Mouse (Mus musculus) hindbrain, embryonic 16.5 days (tissue): Measurements from ENCODE around the gene Cables2. TPM values are rescaled to one million over a fixed set of nuclear protein-coding genes. Genes with fewer than 3 reads are reported as not detected.

ENCODE experiments used
- ATAC-seq: fragments of 200-750 bp; cut with Nextera tagmentation; 2 replicates; pipeline ENCODE4 v1.8.0; 2017; ENCODE audit warnings: moderate TSS enrichment, moderate library complexity
- H3K27ac ChIP-seq: fragments of 300-500 bp; sonication (generic); 2 replicates; pipeline ENCODE4 v1.5.1; 2014; ENCODE audit warnings: low read depth, mild to moderate bottlenecking, control low read depth, low read length, moderate library complexity
- H3K27me3 ChIP-seq: fragments of 300-500 bp; sonication (generic); replicated peaks from 2 replicates; pipeline ENCODE4 v1.6.1; 2014; ENCODE audit warnings: low read length; ENCODE audit not compliant: control insufficient read depth, insufficient read depth
- H3K36me3 ChIP-seq: fragments of 300-500 bp; sonication (generic); 2 replicates; pipeline ENCODE4 v1.6.1; 2014; ENCODE audit warnings: mild to moderate bottlenecking, low read length, moderate library complexity, mixed read lengths; ENCODE audit not compliant: control insufficient read depth, insufficient read depth
- H3K4me1 ChIP-seq: fragments of 300-500 bp; sonication (generic); 2 replicates; pipeline ENCODE4 v1.6.1; 2014; ENCODE audit warnings: low read depth, low read length; ENCODE audit not compliant: control insufficient read depth, insufficient read depth
- H3K4me2 ChIP-seq: fragments of 300-500 bp; sonication (generic); 2 replicates; pipeline ENCODE4 v1.6.1; 2014; ENCODE audit warnings: mild to moderate bottlenecking, low read length, control low read depth, moderate library complexity
- H3K4me3 ChIP-seq: fragments of 300-500 bp; sonication (generic); 2 replicates; pipeline ENCODE4 v1.5.1; 2014; ENCODE audit warnings: mild to moderate bottlenecking, low read length, control low read depth, moderate library complexity
- H3K9ac ChIP-seq: fragments of 300-500 bp; sonication (generic); 2 replicates; pipeline ENCODE4 v1.6.1; 2014; ENCODE audit warnings: low read depth, mild to moderate bottlenecking, control low read depth, low read length, moderate library complexity
- H3K9me3 ChIP-seq: fragments of 300-500 bp; sonication (generic); 2 replicates; pipeline ENCODE4 v1.6.1; 2014; ENCODE audit warnings: mild to moderate bottlenecking, low read length, moderate library complexity; ENCODE audit not compliant: control insufficient read depth
- WGBS: fragments of 180-500 bp; shearing (Covaris S2); extraction: QIAGEN DNeasy Blood & Tissue Kit; methylation state at CpG from one replicate; pipeline ENCODE4 v1.1.7; 2014; 5-methylcytosine and 5-hydroxymethylcytosine counted together
- polyA plus RNA-seq: library from polyadenylated mRNA; unstranded; fragments of >200 nt; fragmentation: Nextera tagmentation; extraction: Ambion mirVana; gene quantifications from 2 replicates; pipeline ENCODE4 v1.2.1, GENCODE M21; 2015

Gene Cables2
- polyA plus RNA-seq, 1 experiment from 2014 or later: 11.1 TPM

GRCm38 (mm10) chr2:180306009-180306408 lies 32.7 kb upstream of the Cables2 start:
- Histone ChIP-seq H3K9me3 (no peaks in the 10 kb centered on the region; the same call in 1 of the 2 replicates), H3K4me2 (no peak overlapping the region), H3K27me3 (no peaks in the 10 kb centered on the region), H3K27ac (no peak overlapping the region), H3K9ac (no peak overlapping the region), H3K4me3 (no peak overlapping the region), H3K36me3 (no peaks in the 10 kb centered on the region), H3K4me1 (no peaks in the 10 kb centered on the region)
- no peak for ATAC-seq
- 85% methylated on average over 2 of the region's 2 CpGs for WGBS

GRCm38 (mm10) chr2:180305490-180305889 lies 32.2 kb upstream of the Cables2 start:
- H3K4me2 ChIP-seq: no peak overlapping the region
- no peaks in the 10 kb centered on the region for H3K36me3 ChIP-seq
- no peaks in the 10 kb centered on the region for H3K4me1 ChIP-seq
- H3K9me3 ChIP-seq: no peaks in the 10 kb centered on the region; the same call in 1 of the 2 replicates
- 86% methylated on average over 3 of the region's 3 CpGs for WGBS
- H3K4me3 ChIP-seq: no peak overlapping the region
- ATAC-seq: no peak
- no peaks in the 10 kb centered on the region for H3K27me3 ChIP-seq
- no peak overlapping the region for H3K27ac ChIP-seq
- no peak overlapping the region for H3K9ac ChIP-seq

- Histone ChIP-seq H3K27me3 (no peaks in the 10 kb centered on the region), H3K36me3 (no peaks in the 10 kb centered on the region), H3K27ac (no peak overlapping the region), H3K9me3 (no peaks in the 10 kb centered on the region; the same call in 1 of the 2 replicates), H3K4me1 (no peaks in the 10 kb centered on the region), H3K4me2 (no peak overlapping the region), H3K9ac (no peak overlapping the region), H3K4me3 (no peak overlapping the region)
- ATAC-seq: no peak
- WGBS: 65% methylated on average over 4 of the region's 4 CpGs
These were observed 31.3 kb upstream of the Cables2 start for GRCm38 (mm10) chr2:180304554-180304953.

DNA sequence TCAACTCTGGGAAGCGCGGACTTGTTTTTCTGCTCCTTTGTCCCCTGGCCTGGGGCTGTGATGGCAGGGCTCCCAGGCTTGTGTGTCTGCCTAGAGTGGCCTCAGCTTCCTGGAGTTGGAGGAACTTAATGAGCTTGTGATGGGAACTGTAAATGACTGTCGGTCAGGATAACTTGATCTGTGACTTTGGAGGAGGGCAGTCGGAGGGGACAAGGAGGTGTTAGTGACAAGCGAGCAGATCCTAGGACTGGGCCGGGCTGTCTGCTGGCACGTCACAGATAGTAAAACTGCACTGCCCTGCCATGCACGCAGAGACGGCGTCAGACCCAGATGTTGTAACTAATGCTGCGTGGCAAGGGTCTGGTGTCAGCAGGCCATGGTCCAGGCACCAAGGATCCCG lies 30.2 kb upstream of the Cables2 start:
- Histone ChIP-seq H3K36me3 (no peaks in the 10 kb centered on the region), H3K27ac (no peak overlapping the region), H3K4me3 (no peak overlapping the region), H3K9me3 (no peaks in the 10 kb centered on the region; the same call in 1 of the 2 replicates), H3K4me1 (no peaks in the 10 kb centered on the region), H3K27me3 (no peaks in the 10 kb centered on the region), H3K9ac (no peak overlapping the region), H3K4me2 (no peak overlapping the region)
- ATAC-seq: no peak
- 88% methylated on average over 12 of the region's 12 CpGs for WGBS

GRCm38 (mm10) chr2:180302201-180302600 lies 28.9 kb upstream of the Cables2 start:
- Histone ChIP-seq H3K4me2 (no peak overlapping the region), H3K9ac (no peak overlapping the region), H3K4me3 (no peak overlapping the region), H3K27ac (no peak overlapping the region), H3K4me1 (no peaks in the 10 kb centered on the region), H3K27me3 (no peaks in the 10 kb centered on the region), H3K36me3 (no peaks in the 10 kb centered on the region), H3K9me3 (no peaks in the 10 kb centered on the region; the same call in 1 of the 2 replicates)
- no peak for ATAC-seq
- WGBS: 81% methylated on average over 4 of the region's 4 CpGs

DNA sequence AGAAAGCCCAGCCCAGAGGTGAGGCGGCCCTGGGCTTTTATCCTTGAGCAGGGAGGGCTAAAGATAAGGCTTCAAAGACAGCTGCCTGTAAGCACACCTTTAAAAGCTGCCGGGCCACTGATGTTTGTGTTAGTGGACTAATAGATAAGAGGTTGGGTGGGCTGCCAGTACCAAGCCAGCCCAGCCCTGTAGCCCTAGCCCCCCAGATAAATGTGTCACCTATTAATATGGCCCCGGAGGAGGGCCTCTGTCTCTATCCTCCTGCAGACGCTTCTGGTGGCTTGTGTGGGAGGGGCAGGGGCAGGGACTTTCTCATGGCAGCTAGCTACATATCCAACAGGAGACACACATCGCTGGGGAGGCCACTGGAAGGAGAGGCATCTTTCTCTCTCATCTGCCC lies 27.5 kb upstream of the Cables2 start:
- Histone ChIP-seq H3K36me3 (no peaks in the 10 kb centered on the region), H3K9me3 (no peaks in the 10 kb centered on the region; the same call in 1 of the 2 replicates), H3K4me1 (no peaks in the 10 kb centered on the region), H3K4me2 (no peak overlapping the region), H3K4me3 (no peak overlapping the region), H3K27ac (no peak overlapping the region), H3K27me3 (no peaks in the 10 kb centered on the region), H3K9ac (no peak overlapping the region)
- ATAC-seq: no peak
- WGBS: 73% methylated on average over 5 of the region's 5 CpGs

DNA sequence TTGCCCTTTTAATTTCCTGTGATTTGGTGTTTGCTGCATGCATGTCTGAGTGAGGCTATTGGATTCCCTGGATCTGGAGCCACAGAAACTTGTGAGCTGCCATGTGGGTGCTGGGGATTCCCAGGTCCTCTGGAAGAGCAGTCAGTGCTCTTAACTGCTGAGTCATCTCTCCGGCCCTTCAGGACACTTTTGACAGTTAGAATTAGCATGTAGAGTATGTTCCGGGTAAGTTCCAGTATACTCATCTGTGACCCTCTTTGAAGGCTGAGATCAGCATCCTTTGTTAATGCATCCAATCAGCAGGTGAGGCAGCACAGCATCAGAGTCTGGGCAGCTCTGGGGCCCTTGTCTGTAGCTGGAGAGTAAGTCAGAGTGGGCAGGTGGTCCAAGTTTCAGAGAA lies 27.0 kb upstream of the Cables2 start:
- Histone ChIP-seq H3K9ac (no peak overlapping the region), H3K27me3 (no peaks in the 10 kb centered on the region), H3K27ac (no peak overlapping the region), H3K4me3 (no peak overlapping the region), H3K4me2 (no peak overlapping the region), H3K4me1 (no peaks in the 10 kb centered on the region), H3K36me3 (no peaks in the 10 kb centered on the region), H3K9me3 (no peaks in the 10 kb centered on the region; the same call in 1 of the 2 replicates)
- 78% methylated on average over 2 of the region's 2 CpGs for WGBS
- no peak for ATAC-seq

DNA sequence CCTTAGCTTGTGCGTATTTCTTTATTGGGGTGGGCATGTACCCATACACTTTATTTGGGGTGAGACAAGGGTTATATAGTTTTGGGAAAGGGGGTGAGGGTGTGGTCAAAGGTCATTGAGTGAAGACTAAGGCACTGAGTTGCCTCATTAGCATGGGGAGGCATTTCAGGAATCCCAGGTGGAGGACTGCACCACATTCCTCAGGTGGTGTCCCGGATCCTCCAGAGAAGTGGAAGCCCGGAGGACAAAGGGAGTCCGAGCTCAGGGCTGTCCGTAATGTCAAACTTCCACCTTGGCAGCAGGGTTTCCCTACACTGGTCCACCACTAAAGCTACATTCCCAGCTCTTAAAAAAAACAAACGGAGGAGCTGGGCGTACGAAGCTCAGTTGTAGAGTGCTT lies 19.6 kb upstream of the Cables2 start:
- Histone ChIP-seq H3K9ac (no peak overlapping the region), H3K27me3 (no peaks in the 10 kb centered on the region), H3K4me2 (no peak overlapping the region), H3K9me3 (no peaks in the 10 kb centered on the region), H3K4me3 (no peak overlapping the region), H3K4me1 (no peaks in the 10 kb centered on the region), H3K36me3 (no peaks in the 10 kb centered on the region), H3K27ac (no peak overlapping the region)
- 74% methylated on average over 8 of the region's 8 CpGs for WGBS
- no peak for ATAC-seq

DNA sequence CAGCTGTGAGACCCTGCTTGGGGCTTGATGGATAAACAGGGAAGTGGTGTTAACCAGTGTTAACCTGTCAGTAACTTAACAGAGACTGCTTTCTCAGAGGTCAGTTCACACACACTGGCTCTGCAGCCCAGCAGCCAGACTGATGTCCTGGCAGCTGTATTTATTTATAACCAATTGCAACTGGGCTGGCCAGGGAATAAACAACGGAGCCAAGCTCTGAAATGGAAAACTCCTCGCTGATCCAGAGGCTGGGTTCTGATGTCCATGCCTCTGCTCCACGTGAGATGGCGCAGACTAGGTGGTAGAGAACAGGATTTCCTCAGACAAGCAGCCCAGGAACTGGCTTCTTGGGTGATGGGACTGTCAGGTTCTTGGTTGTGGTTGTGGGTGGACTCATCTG lies 18.7 kb upstream of the Cables2 start:
- no peak overlapping the region for H3K4me3 ChIP-seq
- H3K27me3 ChIP-seq: no peaks in the 10 kb centered on the region
- WGBS: 82% methylated on average over 4 of the region's 4 CpGs

DNA sequence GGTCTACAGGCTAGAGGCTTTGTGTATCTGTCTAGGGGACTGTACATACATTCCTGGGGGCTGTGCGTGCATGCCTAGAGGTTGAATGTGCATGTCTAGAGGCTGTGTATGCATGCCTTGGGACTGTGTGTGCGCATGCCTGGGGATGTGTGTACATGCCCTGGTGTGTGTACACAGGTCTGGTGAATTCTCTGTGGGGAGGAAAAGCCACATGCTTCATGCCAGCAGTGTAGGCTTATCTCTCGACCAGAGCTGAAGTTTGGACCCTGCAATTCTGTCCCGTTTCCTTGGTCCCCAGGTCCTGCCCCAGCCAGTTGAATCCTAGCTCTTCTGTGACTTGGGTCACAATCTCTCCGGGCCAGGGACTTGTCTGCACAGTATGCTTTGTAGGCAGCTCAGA lies 18.3 kb upstream of the Cables2 start:
- Histone ChIP-seq H3K9ac (no peak overlapping the region), H3K4me1 (no peaks in the 10 kb centered on the region), H3K27me3 (no peaks in the 10 kb centered on the region), H3K4me2 (no peak overlapping the region), H3K9me3 (no peaks in the 10 kb centered on the region), H3K36me3 (no peaks in the 10 kb centered on the region), H3K27ac (no peak overlapping the region), H3K4me3 (no peak overlapping the region)
- ATAC-seq: no peak
- 84% methylated on average over 5 of the region's 5 CpGs for WGBS

More for the DNA sequence above, 18.7 kb upstream of the Cables2 start:
- Histone ChIP-seq H3K9ac (no peak overlapping the region), H3K27ac (no peak overlapping the region), H3K36me3 (no peaks in the 10 kb centered on the region), H3K4me2 (no peak overlapping the region), H3K4me1 (no peaks in the 10 kb centered on the region), H3K9me3 (no peaks in the 10 kb centered on the region)
- ATAC-seq: no peak
